Mouse (Mus musculus) gastrocnemius, adult 2 months (tissue): ENCODE data around the gene Olfr482. TPM values are rescaled to one million over a fixed set of nuclear protein-coding genes. Genes with fewer than 3 reads are reported as not detected.

ENCODE experiments used
- DNase-seq: peaks from one replicate; pipeline ENCODE4 v3.0.0; 2022
- H3K27ac ChIP-seq: fragments of 200-600 bp; 2 replicates; pipeline ENCODE4 v1.8.1; 2022; ENCODE audit warnings: mild to moderate bottlenecking
- H3K4me3 ChIP-seq: fragments of 200-600 bp; 2 replicates; pipeline ENCODE4 v1.8.1; 2022; ENCODE audit warnings: mild to moderate bottlenecking, moderate library complexity
- CTCF ChIP-seq: fragments of 200-600 bp; IDR thresholded peaks from 2 replicates; pipeline ENCODE4 v1.8.1; 2022; ENCODE audit warnings: antibody characterized with exemption, mild to moderate bottlenecking, moderate library complexity
- intact Hi-C: fragments of 180-260 bp; cut with DNase I; formaldehyde crosslinking; loops from one replicate; pipeline ENCODE4 v1.15.1; 2025
- long read RNA-seq, 2 experiments: library from polyadenylated mRNA; stranded (forward); transcript quantifications; one replicate each; pipeline ENCODE4 v2.0.0; 2021
- total RNA-seq, 2 experiments: library from RNA; stranded (reverse); gene quantifications; 2 replicates each; pipeline ENCODE4 v1.2.3; 2021

The Olfr482 gene
- under 1 TPM; 0.64 to 0.81 TPM for total RNA-seq
- long read RNA-seq, experiment 1, result 0 reads
- long read RNA-seq, experiment 2, result 0 reads

- no peak for TF ChIP-seq CTCF
Observed at GRCm38 (mm10) chr7:108097486-108097885, at the start of gene Olfr482. TSS of gene Olfr482 (minus strand) at chr7:108097586.

DNA sequence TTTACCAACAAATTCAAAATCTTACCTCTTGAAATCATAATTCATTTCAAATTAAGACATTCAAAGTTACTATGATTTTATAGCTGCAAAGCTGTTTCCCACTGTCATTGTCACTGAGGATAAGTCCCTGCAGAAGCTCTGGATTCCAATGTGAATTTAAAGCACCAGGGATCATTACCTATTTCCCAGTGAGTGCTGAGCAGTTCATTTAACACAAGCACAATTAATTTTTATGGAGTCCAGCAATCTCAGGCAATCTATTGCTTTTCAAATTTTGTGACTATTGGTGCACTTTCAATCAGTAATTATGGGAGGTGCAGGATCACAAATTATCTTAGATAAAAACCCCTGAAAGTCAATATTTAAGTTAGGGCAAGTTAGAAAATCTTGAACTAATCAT is 30.0 kb upstream of the Olfr482 start, which contains the start of gene Olfr484:
Olfr484 (minus strand) TSS at position 101 of the 400 bp plus-strand sequence.
- H3K27ac ChIP-seq, result no peak within 1 kb of the TSS
- intact Hi-C loops, result no loop called here
- no peak within 1 kb of the TSS for H3K4me3 ChIP-seq
- DNase-seq, result no peak
- no peak for TF ChIP-seq CTCF

More at GRCm38 (mm10) chr7:108097486-108097885, at the start of gene Olfr482:
- intact Hi-C loops, result no loop called here
- no peak within 1 kb of the TSS for H3K4me3 ChIP-seq
- no peak for DNase-seq
- H3K27ac ChIP-seq, result no peak within 1 kb of the TSS

DNA sequence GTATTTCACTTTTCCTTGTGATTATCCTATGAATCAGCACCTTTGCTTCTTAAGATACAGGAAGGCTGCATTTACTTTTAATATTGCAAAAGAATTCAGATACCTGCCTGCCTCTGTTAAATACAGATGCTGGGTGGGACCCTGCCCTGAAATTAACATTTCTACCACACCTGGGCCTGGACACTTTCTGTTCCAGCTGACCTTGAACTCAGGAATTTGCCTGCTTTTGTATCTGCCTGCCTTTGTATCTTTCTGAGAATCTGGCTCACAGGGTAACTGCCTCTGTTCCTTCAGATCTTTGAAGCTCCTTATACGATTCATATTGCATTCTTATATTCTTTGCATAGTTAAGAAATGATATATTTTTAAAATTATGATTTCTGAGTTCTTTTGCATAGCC is 24.0 kb upstream of the Olfr482 start:
- no peak for DNase-seq
- intact Hi-C loops, result no loop called here
- TF ChIP-seq CTCF, result no peak
- no peak overlapping the region for H3K27ac ChIP-seq
- H3K4me3 ChIP-seq, result no peak overlapping the region

DNA sequence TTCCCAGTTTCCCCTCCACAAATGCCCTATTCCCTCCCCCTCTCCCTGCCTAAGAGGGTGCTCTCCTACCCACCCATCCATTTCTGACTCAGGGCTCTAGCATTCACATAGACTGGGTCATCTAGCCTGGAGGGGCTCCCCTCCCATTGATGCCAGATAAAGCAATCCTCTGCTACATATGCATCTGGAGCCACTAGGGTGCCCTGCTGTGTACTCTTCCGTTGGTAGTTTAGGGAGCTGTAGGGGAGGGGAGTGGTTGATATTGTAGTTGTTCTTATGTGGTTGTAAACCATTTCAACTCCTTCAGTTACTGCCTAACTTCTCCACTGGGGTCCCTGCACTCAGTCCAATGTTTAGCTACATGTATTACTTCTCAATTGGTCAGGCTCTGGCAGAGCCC is 23.3 kb upstream of the Olfr482 start:
- no peak for DNase-seq
- intact Hi-C loops, result no loop called here
- TF ChIP-seq CTCF, result no peak
- no peak overlapping the region for H3K4me3 ChIP-seq
- H3K27ac ChIP-seq, result no peak overlapping the region

- H3K4me3 ChIP-seq, result no peak within 1 kb of the TSS
- H3K27ac ChIP-seq, result no peak within 1 kb of the TSS
- TF ChIP-seq CTCF, result no peak
- no peak for DNase-seq
- intact Hi-C loops, result no loop called here
Observed at GRCm38 (mm10) chr7:108100549-108100948, 3.2 kb upstream of the Olfr482 start, which contains the start of gene Olfr483. TSS of gene Olfr483 (plus strand) at chr7:108100849.

- H3K4me3 ChIP-seq, result no peak within 1 kb of the TSS
- no peak for TF ChIP-seq CTCF
- intact Hi-C loops, result no loop called here
- DNase-seq, result no peak
- H3K27ac ChIP-seq, result no peak within 1 kb of the TSS
Observed at GRCm38 (mm10) chr7:108079555-108079954, 17.8 kb downstream of the Olfr482 start, which contains the start of gene Olfr481. TSS of gene Olfr481 (plus strand) at chr7:108079855.

GRCm38 (mm10) chr7:108067246-108067645 is 30.1 kb downstream of the Olfr482 start, which contains the start of gene Olfr480:
TSS of gene Olfr480 (minus strand) at chr7:108067346.
- Histone ChIP-seq H3K27ac (no peak within 1 kb of the TSS), H3K4me3 (no peak within 1 kb of the TSS)
- no peak for TF ChIP-seq CTCF
- DNase-seq, result no peak
- intact Hi-C loops, result no loop called here

DNA sequence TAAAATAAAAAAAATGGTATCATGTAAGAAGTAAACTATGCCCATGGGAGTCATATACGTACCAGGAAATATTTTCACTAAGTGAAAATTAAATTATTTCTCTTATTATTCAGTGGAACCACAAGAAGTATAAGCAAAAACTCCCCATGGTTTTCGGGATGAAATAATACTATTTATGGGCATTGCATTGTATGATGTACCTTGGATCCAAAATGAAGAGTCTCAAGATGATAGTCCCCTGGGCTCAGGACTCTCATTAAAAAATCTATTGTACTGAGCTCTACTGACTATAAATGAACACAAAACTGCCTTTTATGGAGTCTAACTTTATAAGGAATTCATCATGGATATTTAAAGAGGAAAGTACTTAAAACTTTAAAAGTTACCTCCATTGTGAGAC is 47.0 kb downstream of the Olfr482 start, which contains the start of gene Olfr479:
Olfr479 (plus strand) TSS at position 301 of the 400 bp plus-strand sequence.
- H3K4me3 ChIP-seq, result no peak within 1 kb of the TSS
- no peak within 1 kb of the TSS for H3K27ac ChIP-seq
- no peak for TF ChIP-seq CTCF
- DNase-seq, result no peak
- intact Hi-C loops, result no loop called here

Other genes with a start within 250 kb of the Olfr482 start
- not detected for gene Olfr472, start 199.7 kb downstream of the Olfr482 start, total RNA-seq
- not detected for gene Olfr473, start 167.1 kb downstream of the Olfr482 start, total RNA-seq
- gene Olfr474, start 142.9 kb downstream of the Olfr482 start, total RNA-seq, result not detected
- gene Olfr476, start 132.8 kb downstream of the Olfr482 start, total RNA-seq, result not detected
- gene Olfr477, start 110.9 kb downstream of the Olfr482 start, total RNA-seq, result not detected
- not detected for gene Olfr478, start 63.6 kb downstream of the Olfr482 start, total RNA-seq
- not detected for gene Olfr479, start 46.9 kb downstream of the Olfr482 start, total RNA-seq
- not detected for gene Olfr480, start 30.2 kb downstream of the Olfr482 start, total RNA-seq
- gene Olfr481, start 17.7 kb downstream of the Olfr482 start, total RNA-seq, result not detected
- gene Olfr483, start 3.3 kb upstream of the Olfr482 start, total RNA-seq, result not detected
- gene Olfr484, start 29.9 kb upstream of the Olfr482 start, total RNA-seq, result not detected
- gene Olfr485, start 62.3 kb upstream of the Olfr482 start, total RNA-seq, result not detected
- not detected for gene Olfr486, start 75.2 kb upstream of the Olfr482 start, total RNA-seq
- not detected for gene Olfr487, start 117.0 kb upstream of the Olfr482 start, total RNA-seq
- gene Olfr488, start 160.8 kb upstream of the Olfr482 start, total RNA-seq, result not detected
- gene Olfr490, start 191.3 kb upstream of the Olfr482 start, total RNA-seq, result not detected
- not detected for gene Olfr491, start 215.9 kb upstream of the Olfr482 start, total RNA-seq
- gene Olfr492, start 226.1 kb upstream of the Olfr482 start, total RNA-seq, result not detected
- gene Olfr493, start 249.4 kb upstream of the Olfr482 start, total RNA-seq, result not detected